Mouse (Mus musculus) olfactory bulb, adult 2 months (tissue): Measurements from ENCODE around the gene Dmrt1. TPM values are rescaled to one million over a fixed set of nuclear protein-coding genes. Genes with fewer than 3 reads are reported as not detected.
A peak's percentile ranks its signal among the peaks of the same experiment; 100 is the strongest.

Source experiments
- H3K27ac ChIP-seq: fragments of 200-500 bp; 2 replicates; pipeline ENCODE4 v1.5.1; 2012; ENCODE audit warnings: low read depth, low read length; ENCODE audit not compliant: insufficient read depth
- H3K4me1 ChIP-seq: fragments of 200-500 bp; 2 replicates; pipeline ENCODE4 v1.6.1; 2012; ENCODE audit warnings: low read length; ENCODE audit not compliant: control insufficient read depth, insufficient read depth
- H3K4me3 ChIP-seq: fragments of 200-500 bp; 2 replicates; pipeline ENCODE4 v1.5.1; 2012; ENCODE audit warnings: mild to moderate bottlenecking, low read depth, low read length, moderate library complexity; ENCODE audit not compliant: insufficient read depth
- CTCF ChIP-seq: fragments of 200-500 bp; IDR thresholded peaks from 2 replicates; pipeline ENCODE4 v1.5.1; 2012; ENCODE audit warnings: low read depth, mild to moderate bottlenecking, low read length, moderate library complexity; ENCODE audit not compliant: insufficient read depth
- POLR2A ChIP-seq: fragments of 200-500 bp; IDR thresholded peaks from 2 replicates; pipeline ENCODE4 v1.6.1; 2012; ENCODE audit warnings: mild to moderate bottlenecking, low read depth, low read length, moderate library complexity; ENCODE audit not compliant: insufficient read depth
- WGBS: fragments of 180-500 bp; shearing (Covaris S2); methylation state at CpG from one replicate; pipeline ENCODE4 v1.1.7; 2018; 5-methylcytosine and 5-hydroxymethylcytosine counted together
- polyA plus RNA-seq: library from polyadenylated mRNA; stranded (reverse); fragments of >200 nt; gene quantifications from 2 replicates; pipeline ENCODE4 v1.2.4, GENCODE M21; 2012; ENCODE audit warnings: low replicate concordance; ENCODE audit not compliant: missing spikeins, insufficient read depth, insufficient read length

Gene Dmrt1
- polyA plus RNA-seq, 1 experiment = not detected

GRCm38 (mm10) chr19:25611116-25611515 is 105.7 kb downstream of the Dmrt1 start:
- 2% methylated on average over 42 of the region's 42 CpGs for WGBS
- Histone ChIP-seq H3K4me3 (no peak overlapping the region), H3K27ac (no peak overlapping the region), H3K4me1 (peaks cover 10% of the 10 kb centered on the region; the same call in 1 of the 2 replicates)
- TF ChIP-seq POLR2A (no peak), CTCF (no peak)

GRCm38 (mm10) chr19:25611876-25612805 is 106.7 kb downstream of the Dmrt1 start:
- Histone ChIP-seq H3K4me1 (peaks cover 10% of the 10 kb centered on the region; the same call in 1 of the 2 replicates), H3K4me3 (no peak overlapping the region), H3K27ac (no peak overlapping the region)
- 26% methylated on average over 16 of the region's 16 CpGs for WGBS
- TF ChIP-seq POLR2A = no peak
- no peak for TF ChIP-seq CTCF

GRCm38 (mm10) chr19:25612806-25613295 is 107.4 kb downstream of the Dmrt1 start:
- Histone ChIP-seq H3K4me3 (no peak overlapping the region), H3K27ac (no peak overlapping the region), H3K4me1 (peaks cover 10% of the 10 kb centered on the region; the same call in 1 of the 2 replicates)
- WGBS = 26% methylated on average over 6 of the region's 6 CpGs
- no peak for TF ChIP-seq CTCF
- no peak for TF ChIP-seq POLR2A

- Histone ChIP-seq H3K27ac (no peak overlapping the region), H3K4me1 (peaks cover 10% of the 10 kb centered on the region; the same call in 1 of the 2 replicates), H3K4me3 (no peak overlapping the region)
- TF ChIP-seq CTCF = no peak
- TF ChIP-seq POLR2A = no peak
- WGBS = 18% methylated on average over 13 of the region's 13 CpGs
Measured at GRCm38 (mm10) chr19:25613476-25614300, 108.3 kb downstream of the Dmrt1 start.

- TF ChIP-seq POLR2A (no peak), CTCF (no peak)
- H3K27ac ChIP-seq = no peak overlapping the region
- H3K4me1 ChIP-seq = peaks cover 3% of the 10 kb centered on the region; the same call in 1 of the 2 replicates
- WGBS = 42% methylated on average over 6 of the region's 6 CpGs
- no peak overlapping the region for H3K4me3 ChIP-seq
Measured at GRCm38 (mm10) chr19:25615889-25616288, 110.5 kb downstream of the Dmrt1 start.

GRCm38 (mm10) chr19:25622291-25623251 is 117.2 kb downstream of the Dmrt1 start:
- H3K27ac ChIP-seq = no peak overlapping the region
- peaks cover 6% of the 10 kb centered on the region for H3K4me1 ChIP-seq
- no peak overlapping the region for H3K4me3 ChIP-seq
- no peak for TF ChIP-seq POLR2A
- no peak; the same call in 1 of the 2 replicates for TF ChIP-seq CTCF
- 32% methylated on average over 54 of the region's 54 CpGs for WGBS

GRCm38 (mm10) chr19:25628490-25628889 is 123.1 kb downstream of the Dmrt1 start:
- Histone ChIP-seq H3K4me1 (no peaks in the 10 kb centered on the region), H3K4me3 (no peak overlapping the region), H3K27ac (no peak overlapping the region)
- WGBS = 17% methylated on average over 9 of the region's 9 CpGs
- TF ChIP-seq POLR2A = no peak
- peak; percentile 43 for TF ChIP-seq CTCF

GRCm38 (mm10) chr19:25635119-25635518 is 129.7 kb downstream of the Dmrt1 start:
- TF ChIP-seq CTCF (no peak), POLR2A (no peak)
- H3K27ac ChIP-seq = no peak overlapping the region
- 91% methylated on average over 5 of the region's 5 CpGs for WGBS
- H3K4me3 ChIP-seq = no peak overlapping the region
- H3K4me1 ChIP-seq = no peaks in the 10 kb centered on the region
